Comparison of ENCODE assay signal across 9 mouse cellular contexts in the genomic region with DNA sequence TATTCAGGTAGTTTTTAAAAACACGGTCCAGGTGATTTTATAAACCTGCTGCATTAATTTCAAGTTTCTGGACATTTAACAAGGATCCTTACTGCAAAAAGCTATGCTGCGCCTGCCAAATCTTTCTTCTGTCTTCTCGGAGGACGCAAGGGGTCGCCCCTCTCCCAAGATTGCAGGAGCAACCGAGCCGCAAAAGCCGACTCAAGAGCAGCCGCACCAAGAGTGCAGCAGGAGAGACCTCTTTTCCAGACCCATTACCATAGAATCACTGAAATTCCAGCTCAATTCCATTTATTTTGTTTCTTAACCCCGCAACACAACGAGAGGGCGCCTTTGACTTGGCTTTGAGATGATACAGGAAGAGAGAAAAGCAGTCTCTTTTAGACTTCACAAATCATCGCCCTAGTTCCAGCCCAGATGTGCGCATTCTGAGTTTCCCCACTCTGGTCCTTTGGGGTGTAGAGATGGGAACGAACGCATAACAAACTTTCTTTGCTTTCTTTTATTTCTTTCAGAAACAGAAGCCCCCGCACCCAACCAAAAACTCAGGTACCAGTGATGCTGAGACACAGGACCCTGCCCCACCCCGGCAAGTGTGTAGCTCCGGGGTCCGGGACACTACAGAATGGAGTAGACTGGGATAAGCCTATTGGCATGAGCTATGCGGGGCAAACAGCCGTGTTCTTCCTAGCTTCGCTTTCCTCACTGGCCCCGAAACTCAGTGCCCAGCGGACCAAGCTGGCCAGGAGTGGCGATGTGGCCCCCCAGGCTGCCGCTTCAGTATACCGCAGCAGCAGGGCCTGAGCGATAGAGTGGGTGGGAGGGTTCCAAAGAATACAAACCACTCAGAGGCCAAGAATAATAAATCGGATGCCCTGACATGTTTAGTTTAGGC. TPM values are rescaled to one million over a fixed set of nuclear protein-coding genes. Genes with fewer than 3 reads are reported as not detected.
A peak's percentile ranks its signal among the peaks of the same experiment; 100 is the strongest.
DNase-seq lines count a peak whose midpoint lies in the region; ATAC-seq lines count a peak whose summit lies in the region.
"Had no signal": no experiment of that assay in that cellular context is flagged by ENCODE, and none has a peak within 500 bp of the region (broad histone marks: within the 10 kb centered on the region; RNA-seq: fewer than 3 reads in every experiment).

No protein-coding gene starts in this region.

- H3K27me3 ChIP-seq in hindbrain, embryonic 13.5 days = peaks cover 49% of the 10 kb centered on the region
- H3K27me3 ChIP-seq in lung, embryonic 15.5 days = peaks cover 41% of the 10 kb centered on the region

- peak; percentile 85 for DNase-seq in ZHBTc4 (ENCODE audit: low read depth, low spot score)
- peak; percentile 77 to 81 for DNase-seq in cerebellum, postnatal 36 days
- DNase-seq in frontal cortex, postnatal 36 days (ENCODE audit: low spot score in 2 of 2) = peak; percentile 85 to 88
- DNase-seq in layer of hippocampus, postnatal 10 days (ENCODE audit: low spot score in 2 of 2) = peak; percentile 86 to 89
- peak; percentile 77 for DNase-seq in ovary, postnatal 36 days (ENCODE audit: low spot score)
- DNase-seq in urinary bladder, postnatal 14 days (ENCODE audit: low spot score) = peak; percentile 78

- H3K4me1 ChIP-seq in hindbrain, embryonic 13.5 days (replicated peaks) = peaks cover 26% of the 10 kb centered on the region
- H3K4me1 ChIP-seq in lung, embryonic 15.5 days = peaks cover 28% of the 10 kb centered on the region

- H3K4me3 ChIP-seq in hindbrain, embryonic 13.5 days = peak overlapping the region; percentile 64
- peak overlapping the region; percentile 61 for H3K4me3 ChIP-seq in lung, embryonic 15.5 days
- H3K4me3 ChIP-seq: erythroblast, embryonic 14.5 days had no signal

- peak; percentile 73 for ATAC-seq in hindbrain, embryonic 13.5 days (ENCODE audit: low FRiP score)
- ATAC-seq in lung, embryonic 15.5 days (ENCODE audit: borderline replicate concordance, extremely low read depth, low FRiP score, low TSS enrichment) = peak; percentile 40; the same call in 1 of the 2 replicates

- WGBS in hindbrain, embryonic 13.5 days = 2% methylated on average over 30 of the region's 30 CpGs
- WGBS in lung, embryonic 15.5 days = under 1% methylated on average over 30 of the region's 30 CpGs

- peak overlapping the region; percentile 61; the same call in 1 of the 2 replicates for H3K9ac ChIP-seq in hindbrain, embryonic 13.5 days
- H3K9ac ChIP-seq in lung, embryonic 15.5 days = no peak overlapping the region

- no peak overlapping the region for H3K27ac ChIP-seq in hindbrain, embryonic 13.5 days
- H3K27ac ChIP-seq in lung, embryonic 15.5 days = no peak overlapping the region

- H3K36me3 ChIP-seq in hindbrain, embryonic 13.5 days = no peaks in the 10 kb centered on the region
- no peaks in the 10 kb centered on the region for H3K36me3 ChIP-seq in lung, embryonic 15.5 days

- no peaks in the 10 kb centered on the region for H3K9me3 ChIP-seq in hindbrain, embryonic 13.5 days
- H3K9me3 ChIP-seq in lung, embryonic 15.5 days = no peaks in the 10 kb centered on the region

- H3K4me2 ChIP-seq in hindbrain, embryonic 13.5 days = peak overlapping the region; percentile 99
- H3K4me2 ChIP-seq in lung, embryonic 15.5 days = peak overlapping the region; percentile 99

RNA-seq across cellular contexts. Expression of gene Rspo3, which starts 2.6 kb away (rescaled TPM):
- 2.6 and 3.1 TPM in 2 replicates for polyA plus RNA-seq in hindbrain, embryonic 13.5 days (2015; fragmentation: Nextera tagmentation; extraction: Ambion mirVana)
- 10 to 100 TPM in 1 of 2 experiments, 1 to 10 TPM in 1; 9.1 to 10.8 TPM for total RNA-seq in layer of hippocampus, postnatal 10 days (2021)
- polyA plus RNA-seq in lung, embryonic 15.5 days (2015; fragmentation: Nextera tagmentation; extraction: Ambion mirVana) = 1.7 and 2.0 TPM in 2 replicates
- polyA plus RNA-seq: erythroblast, embryonic 14.5 days had no signal
